Comparison of ENCODE assay signal across 22 mouse cellular contexts in genomic region chr9:57297938-57298337, GRCm38 (mm10). TPM values are rescaled to one million over a fixed set of nuclear protein-coding genes. Genes with fewer than 3 reads are reported as not detected.
DNase-seq lines count a peak whose midpoint lies in the region; ATAC-seq and TF ChIP-seq lines count a peak whose summit lies in the region.
"Had no signal": no experiment of that assay in that cellular context is flagged by ENCODE, and none has a peak within 500 bp of the region (broad histone marks: within the 10 kb centered on the region; RNA-seq: fewer than 3 reads in every experiment).

No protein-coding gene starts in this region.

- TF ChIP-seq CTCF in bone marrow, adult 2 months (IDR thresholded peaks at IDR 0.05; ENCODE audit: control insufficient read depth, insufficient read depth, low read length): no peak
- peak; percentile 27; the same call in 1 of the 2 replicates for TF ChIP-seq CTCF in liver, embryonic 14.5 days (IDR thresholded peaks at IDR 0.05; ENCODE audit: low read depth)

- intact Hi-C loops in gastrocnemius, postnatal 36 days (cut with DNase I): no loop called here

- H3K9ac ChIP-seq in liver, embryonic 14.5 days (replicated peaks): peak overlapping the region; percentile 87
- H3K9ac ChIP-seq: embryonic facial prominence, embryonic 12.5 days; hindbrain, embryonic 12.5 days had no signal

- peak overlapping the region; percentile 11 for H3K27ac ChIP-seq in bone marrow, adult 2 months (ENCODE audit: control insufficient read depth, insufficient read depth, low read depth, low read length, poor library complexity)
- peak overlapping the region; percentile 96 for H3K27ac ChIP-seq in liver, embryonic 14.5 days
- H3K27ac ChIP-seq: embryonic facial prominence, embryonic 12.5 days; forebrain, embryonic 10.5 days; hindbrain, embryonic 12.5 days had no signal

- H3K4me1 ChIP-seq in bone marrow, adult 2 months (ENCODE audit: control insufficient read depth, insufficient read depth, low read length): peaks cover 5% of the 10 kb centered on the region
- peaks cover 60 to 66% of the 10 kb centered on the region in 2 experiments for H3K4me1 ChIP-seq in liver, embryonic 14.5 days (replicated peaks; ENCODE audit: control insufficient read depth in 2 of 2, insufficient read depth in 2 of 2, low read length in 1 of 2)
- H3K4me1 ChIP-seq: embryonic facial prominence, embryonic 12.5 days; hindbrain, embryonic 12.5 days had no signal

- no peaks in the 10 kb centered on the region for H3K36me3 ChIP-seq in liver, embryonic 14.5 days (replicated peaks; ENCODE audit: control insufficient read depth, insufficient read depth, low read depth)
- H3K36me3 ChIP-seq: embryonic facial prominence, embryonic 12.5 days; forebrain, embryonic 10.5 days; hindbrain, embryonic 12.5 days had no signal

- ATAC-seq in liver, embryonic 14.5 days (ENCODE audit: insufficient read depth): no peak
- ATAC-seq: forebrain, embryonic 14.5 days; hindbrain, embryonic 16.5 days; inflammation-experienced regulatory T-cells, adult 6 months had no signal

- peak overlapping the region; percentile 80 for H3K4me2 ChIP-seq in liver, embryonic 14.5 days (ENCODE audit: low read depth)
- H3K4me2 ChIP-seq: embryonic facial prominence, embryonic 12.5 days; heart, embryonic 11.5 days; hindbrain, embryonic 12.5 days had no signal

- no peak for TF ChIP-seq POLR2A in bone marrow, adult 2 months (IDR thresholded peaks at IDR 0.05; ENCODE audit: borderline replicate concordance, control insufficient read depth, low read depth, low read length)

- peak; percentile 51; the same call in 1 of the 2 replicates for TF ChIP-seq EP300 in liver, embryonic 14.5 days (IDR thresholded peaks at IDR 0.05; ENCODE audit: low read depth)

- no peaks in the 10 kb centered on the region for H3K27me3 ChIP-seq in liver, embryonic 14.5 days (ENCODE audit: control insufficient read depth, insufficient read depth, low read length)
- H3K27me3 ChIP-seq: embryonic facial prominence, embryonic 12.5 days; hindbrain, embryonic 12.5 days had no signal

- no peaks in the 10 kb centered on the region for H3K9me3 ChIP-seq in liver, embryonic 14.5 days (ENCODE audit: control insufficient read depth, low read length)
- H3K9me3 ChIP-seq: embryonic facial prominence, embryonic 12.5 days; forebrain, embryonic 10.5 days; hindbrain, embryonic 12.5 days had no signal

- 67% methylated on average over 2 of the region's 2 CpGs for WGBS in bone marrow, adult 2 months
- 49% methylated on average over 2 of the region's 2 CpGs for WGBS in liver, embryonic 14.5 days (ENCODE audit: insufficient replicate concordance)

- H3K4me3 ChIP-seq in bone marrow, adult 2 months (replicated peaks; ENCODE audit: control insufficient read depth, low read depth, low read length): peak overlapping the region; percentile 25
- H3K4me3 ChIP-seq in liver, embryonic 14.5 days (ENCODE audit: insufficient read depth in 1 of 2, low read depth in 2 of 2, low read length in 2 of 2): peak overlapping the region; percentile 57 to 60
- H3K4me3 ChIP-seq: embryonic facial prominence, embryonic 12.5 days; forebrain, embryonic 10.5 days; hindbrain, embryonic 12.5 days had no signal

- DNase-seq in c-Kit-positive CD71-positive TER-119-positive erythroid progenitor cells, embryonic 14.5 days (ENCODE audit: low spot score): peak; percentile 30
- peak; percentile 68 for DNase-seq in liver
- peak in 2 of 3 experiments; percentile 50 to 53 for DNase-seq in liver, embryonic 14.5 days (ENCODE audit: low read depth in 3 of 3, low spot score in 3 of 3)
- DNase-seq in gastrocnemius, postnatal 36 days: no peak
- no peak for DNase-seq in natural killer cell, adult 2 months (ENCODE audit: low spot score in 2 of 2)
- no peak for DNase-seq in lung, postnatal 25 days (ENCODE audit: low spot score)
- DNase-seq in frontal cortex, adult 2 months (ENCODE audit: extremely low spot score in 1 of 2, low spot score in 1 of 2): no peak
- DNase-seq: adrenal gland, adult 2 months; adrenal gland, postnatal 25 days; cerebellum, adult 11-12 months; cerebellum, adult 9-10 months; cerebellum, postnatal 25 days; gastrocnemius, postnatal 14 days; heart, postnatal 4 days had no signal

RNA-seq across cellular contexts. Expression of gene 1700017B05Rik, which starts 35.5 kb away (rescaled TPM):
- polyA plus RNA-seq in bone marrow, adult 2 months (2011; ENCODE audit: insufficient read depth, insufficient read length, low replicate concordance, missing spikeins): 31.0 and 34.4 TPM in 2 replicates
- polyA plus RNA-seq in liver, embryonic 14.5 days (2012; rRNA removed): 8.1 and 10.3 TPM in 2 replicates
- 12.6 and 13.3 TPM in 2 replicates for polyA plus RNA-seq in liver, embryonic 14.5 days (2014; fragmentation: Nextera tagmentation; extraction: Ambion mirVana)
- total RNA-seq in gastrocnemius, postnatal 36 days (2021): 1 to 10 TPM; 3.8 to 4.2 TPM
- 4.6 and 5.4 TPM in 2 replicates for polyA plus RNA-seq in frontal cortex, adult 2 months (2012; rRNA removed)

Comparison
In these comparisons a context has a peak if more than half of its experiments do, and no peak if none do; other contexts are left out.
1. DNase-seq: peak in c-Kit-positive CD71-positive TER-119-positive erythroid progenitor cells, embryonic 14.5 days (single experiment), liver (single experiment) and liver, embryonic 14.5 days (2 of 3); none in gastrocnemius, postnatal 36 days (0 of 2), natural killer cell, adult 2 months (0 of 2), lung, postnatal 25 days (single experiment) and frontal cortex, adult 2 months (0 of 2).